Mouse (Mus musculus): ENCODE measurements around the gene Ubxn6.
A peak's percentile ranks its signal among the peaks of the same experiment; 100 is the strongest.

DNA sequence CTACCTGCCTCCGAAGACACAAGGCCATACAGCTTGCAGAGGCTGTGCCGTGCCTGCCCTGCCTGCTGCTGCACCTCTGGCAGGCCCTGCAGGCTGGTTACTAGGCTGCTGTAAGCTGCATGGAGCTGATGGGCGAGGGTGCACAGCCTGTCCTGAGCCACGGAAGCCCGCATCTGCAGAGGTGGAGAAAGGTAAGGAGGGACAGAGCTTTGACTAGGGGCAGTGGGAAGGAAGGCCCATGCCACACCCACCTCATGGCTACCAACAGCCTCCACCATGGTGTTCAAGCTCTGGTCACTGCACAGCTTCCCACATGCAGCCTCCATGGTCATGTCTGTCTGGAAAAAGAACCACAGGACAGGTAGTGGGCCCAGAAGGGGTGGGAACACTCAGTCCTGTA, 27.3 kb upstream of the Ubxn6 start:
- TF ChIP-seq EP300 (IDR thresholded peaks at IDR 0.05; ENCODE audit: insufficient read depth, low read depth, low read length) (0 out of 2 replicates have a peak, but pooled peaks have one; percentile 15), CTCF (IDR thresholded peaks at IDR 0.05) (no peak)

All from heart, adult 2 months (tissue).